Mouse (Mus musculus): Measurements from ENCODE around the gene Eml3.

DNA sequence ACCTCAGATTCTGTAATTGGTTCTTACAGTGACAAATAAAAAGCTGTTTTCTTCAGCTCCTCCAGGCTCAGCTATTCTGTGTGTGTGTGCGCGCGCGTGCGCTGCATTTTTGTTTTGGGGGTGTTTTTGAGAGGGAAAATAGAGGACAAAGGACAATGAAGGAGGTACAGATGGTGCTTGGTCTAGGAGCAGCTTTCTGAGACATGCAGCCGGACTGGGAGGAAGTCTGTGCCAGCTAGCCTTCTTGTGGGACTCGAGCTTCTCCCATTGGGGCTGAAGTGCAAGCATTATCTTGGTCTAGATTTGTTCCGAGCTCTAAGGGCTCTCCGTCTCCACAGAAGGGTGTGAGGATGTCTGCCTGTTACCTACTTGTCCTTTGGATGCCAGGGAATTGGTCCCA lies 22.9 kb downstream of the Eml3 start:
- no peak for TF ChIP-seq POLR2A (IDR thresholded peaks at IDR 0.05; ENCODE audit: control insufficient read depth in 1 of 2, insufficient read depth in 1 of 2, low read depth in 1 of 2, low read length in 2 of 2, poor library complexity in 1 of 2)
- TF ChIP-seq MAFK (IDR thresholded peaks at IDR 0.05; ENCODE audit: borderline replicate concordance, low read depth, low read length) = no peak
- TF ChIP-seq CHD1 (IDR thresholded peaks at IDR 0.05; ENCODE audit: low read depth, low read length) = no peak
- no peak for TF ChIP-seq TCF12 (IDR thresholded peaks at IDR 0.05; ENCODE audit: low read depth, low read length)
- no peak for TF ChIP-seq NRF1 (IDR thresholded peaks at IDR 0.05; ENCODE audit: insufficient read depth, low read depth, low read length, poor library complexity, severe bottlenecking)
- TF ChIP-seq SMC3 (IDR thresholded peaks at IDR 0.05; ENCODE audit: low read depth, low read length) = no peak
- no peak for TF ChIP-seq NELFE (IDR thresholded peaks at IDR 0.05; ENCODE audit: low read depth, low read length)
- no peak for TF ChIP-seq EP300 (IDR thresholded peaks at IDR 0.05; ENCODE audit: low read depth in 1 of 2, low read length in 2 of 2)
- TF ChIP-seq CTCF (IDR thresholded peaks at IDR 0.05 in 2 of 3, conservative IDR thresholded peaks at IDR 0.05 in 1 of 3; ENCODE audit: control insufficient read depth in 1 of 3, insufficient read depth in 1 of 3, low read depth in 2 of 3, low read length in 3 of 3, poor library complexity in 1 of 3, severe bottlenecking in 1 of 3) = no peak
- TF ChIP-seq RCOR1 (IDR thresholded peaks at IDR 0.05; ENCODE audit: low read depth, low read length) = no peak
- no peak for TF ChIP-seq KAT2A (conservative IDR thresholded peaks at IDR 0.05; ENCODE audit: low read depth, low read length)
- no peak for TF ChIP-seq JUND (IDR thresholded peaks at IDR 0.05; ENCODE audit: low read depth, low read length)
